Mouse (Mus musculus) cerebellum, adult 2 months (tissue): ENCODE data around the gene Gm21992. TPM values are rescaled to one million over a fixed set of nuclear protein-coding genes. Genes with fewer than 3 reads are reported as not detected.

Source experiments
- DNase-seq, 2 experiments: peaks; one replicate each; pipeline ENCODE4 v3.0.0; 2021
- H3K27ac ChIP-seq: fragments of 200-500 bp; 2 replicates; pipeline ENCODE4 v1.5.1; 2012; ENCODE audit warnings: low read length, control low read depth, inconsistent platforms; ENCODE audit not compliant: insufficient read depth
- H3K27me3 ChIP-seq: fragments of 200-500 bp; 2 replicates; pipeline ENCODE4 v1.6.1; 2012; ENCODE audit warnings: inconsistent platforms, mild to moderate bottlenecking, low read length, moderate library complexity; ENCODE audit not compliant: control insufficient read depth, insufficient read depth
- H3K4me1 ChIP-seq: fragments of 200-500 bp; 2 replicates; pipeline ENCODE4 v1.6.1; 2011; ENCODE audit warnings: low read length; ENCODE audit not compliant: control insufficient read depth, insufficient read depth
- H3K4me3 ChIP-seq: fragments of 200-500 bp; replicated peaks from 2 replicates; pipeline ENCODE3; 2011; ENCODE audit warnings: mild to moderate bottlenecking, low read depth, low read length, control low read depth; ENCODE audit not compliant: insufficient read depth
- CTCF ChIP-seq: fragments of 200-500 bp; IDR thresholded peaks from 2 replicates; pipeline ENCODE4 v1.5.1; 2011; ENCODE audit warnings: low read depth, mild to moderate bottlenecking, control low read depth, low read length, moderate library complexity, borderline replicate concordance; ENCODE audit not compliant: insufficient read depth
- POLR2A ChIP-seq: fragments of 200-500 bp; IDR thresholded peaks from 2 replicates; pipeline ENCODE4 v1.6.1; 2011; ENCODE audit warnings: low read length, control low read depth, borderline replicate concordance; ENCODE audit not compliant: insufficient read depth
- WGBS: fragments of 180-500 bp; shearing (Covaris S2); methylation state at CpG from one replicate; pipeline ENCODE4 v1.1.7; 2018; 5-methylcytosine and 5-hydroxymethylcytosine counted together
- polyA plus RNA-seq: library from polyadenylated mRNA; depleted of rRNA; stranded (reverse); fragments of >200 nt; gene quantifications from 2 replicates; pipeline ENCODE4 v1.2.3, GENCODE M21; 2012

Gene Gm21992
- polyA plus RNA-seq, 1 experiment, result 17.9 TPM

GRCm38 (mm10) chr19:4811909-4812242 is 464 bp upstream of the Gm21992 start:
- no peak for TF ChIP-seq POLR2A
- TF ChIP-seq CTCF, result no peak
- Histone ChIP-seq H3K4me1 (peaks cover 3% of the 10 kb centered on the region; the same call in 1 of the 2 replicates), H3K27ac (peak overlapping the region; percentile 66), H3K4me3 (peak overlapping the region; percentile 77), H3K27me3 (no peaks in the 10 kb centered on the region)
- whole genome bisulfite sequencing, result 1% methylated on average over 12 of the region's 12 CpGs
- no peak for DNase-seq

- Histone ChIP-seq H3K27me3 (no peaks in the 10 kb centered on the region), H3K27ac (peak overlapping the region; percentile 91; the same call in 1 of the 2 replicates), H3K4me1 (peaks cover 3% of the 10 kb centered on the region; the same call in 1 of the 2 replicates), H3K4me3 (peak overlapping the region; percentile 97)
- no peak for DNase-seq
- TF ChIP-seq POLR2A, result no peak
- TF ChIP-seq CTCF, result no peak
- WGBS, result 1% methylated on average over 17 of the region's 17 CpGs
Observed at GRCm38 (mm10) chr19:4810746-4811062, 708 bp downstream of the Gm21992 start.

- Histone ChIP-seq H3K4me1 (peaks cover 3% of the 10 kb centered on the region; the same call in 1 of the 2 replicates), H3K27ac (no peak overlapping the region), H3K4me3 (peak overlapping the region; percentile 97), H3K27me3 (no peaks in the 10 kb centered on the region)
- TF ChIP-seq POLR2A (no peak), CTCF (no peak)
- 0% methylated on average over 14 of the region's 14 CpGs for WGBS
- DNase-seq, result no peak
Observed at GRCm38 (mm10) chr19:4810309-4810708, 1.1 kb downstream of the Gm21992 start.

DNA sequence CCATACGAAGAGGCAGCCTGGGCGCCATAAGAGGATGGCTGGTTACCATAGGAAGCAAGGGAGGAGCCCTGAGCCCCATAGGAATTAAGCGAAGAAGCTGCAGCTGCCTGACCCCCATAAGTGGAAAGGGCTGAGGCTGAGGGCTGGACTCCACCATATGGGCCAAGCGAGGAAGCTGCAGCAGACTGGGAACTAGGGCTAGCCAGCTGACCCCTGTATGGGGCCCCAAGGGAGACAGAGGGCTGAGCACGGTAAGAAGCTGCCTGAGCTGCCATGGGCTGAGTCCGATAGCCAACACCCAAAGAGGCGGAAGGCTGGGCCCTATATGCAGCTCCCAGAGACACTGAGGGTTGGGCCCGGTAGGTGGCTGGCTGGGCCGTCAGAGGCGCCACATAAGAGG is 8.1 kb downstream of the Gm21992 start:
- peaks cover 40% of the 10 kb centered on the region for H3K4me1 ChIP-seq
- peak overlapping the region; percentile 85 for H3K27ac ChIP-seq
- 39% methylated on average over 10 of the region's 10 CpGs for WGBS
- no peak for DNase-seq
- H3K27me3 ChIP-seq, result no peaks in the 10 kb centered on the region
- H3K4me3 ChIP-seq, result no peak overlapping the region
- TF ChIP-seq CTCF (no peak), POLR2A (no peak)

GRCm38 (mm10) chr19:4802691-4803091 is 8.7 kb downstream of the Gm21992 start:
- DNase-seq, result peak; percentile 65 to 70
- Histone ChIP-seq H3K4me3 (no peak overlapping the region), H3K27ac (peak overlapping the region; percentile 85), H3K27me3 (no peaks in the 10 kb centered on the region), H3K4me1 (peaks cover 40% of the 10 kb centered on the region)
- TF ChIP-seq POLR2A (no peak), CTCF (no peak)
- WGBS, result 13% methylated on average over 7 of the region's 7 CpGs

DNA sequence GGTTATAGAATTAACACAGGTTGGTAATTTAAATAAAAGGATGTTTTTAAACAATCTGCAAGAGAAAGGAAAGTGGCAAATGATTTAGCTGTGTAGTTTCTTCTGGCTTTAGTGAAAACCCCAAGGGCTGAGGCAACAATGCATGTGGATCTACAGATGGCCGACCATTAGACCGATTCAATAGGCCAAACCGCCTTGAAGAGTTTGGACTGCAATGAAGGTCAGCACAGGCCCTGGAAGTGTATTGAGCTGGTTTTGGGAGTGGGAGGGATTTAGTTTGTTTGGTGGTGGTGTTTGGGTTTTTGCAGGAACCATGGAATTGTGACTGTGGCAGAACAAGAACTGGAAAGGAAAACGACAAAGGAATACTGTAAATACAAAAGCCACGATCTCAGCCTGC is 12.3 kb downstream of the Gm21992 start:
- no peak overlapping the region for H3K27ac ChIP-seq
- TF ChIP-seq POLR2A (no peak), CTCF (no peak)
- WGBS, result 75% methylated on average over 5 of the region's 5 CpGs
- peaks cover 36% of the 10 kb centered on the region for H3K4me1 ChIP-seq
- no peak overlapping the region for H3K4me3 ChIP-seq
- H3K27me3 ChIP-seq, result no peaks in the 10 kb centered on the region
- DNase-seq, result no peak

- no peak for TF ChIP-seq POLR2A
- TF ChIP-seq CTCF, result no peak
- DNase-seq, result no peak
- 95% methylated on average over 2 of the region's 2 CpGs for WGBS
Observed at GRCm38 (mm10) chr19:4797846-4798245, 13.6 kb downstream of the Gm21992 start.

DNA sequence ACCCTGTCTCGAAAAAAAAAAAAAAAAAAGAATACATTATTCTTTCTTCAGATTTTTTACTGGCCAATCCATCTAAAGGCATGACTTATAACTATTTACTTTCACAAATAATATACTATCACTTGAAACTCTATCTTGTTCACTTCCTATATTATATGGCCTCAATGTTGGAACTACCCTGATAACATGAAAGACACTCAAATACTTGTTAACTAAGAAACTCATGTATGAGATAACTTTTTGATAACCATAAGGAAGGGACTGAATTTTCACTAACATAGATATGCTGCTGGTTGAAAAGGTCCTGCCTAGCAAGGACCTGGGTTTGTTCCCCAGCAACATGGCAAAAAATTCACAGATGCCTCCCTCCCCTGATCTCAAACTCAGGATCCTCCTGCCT is 15.5 kb downstream of the Gm21992 start:
- H3K27ac ChIP-seq, result no peak overlapping the region
- DNase-seq, result no peak
- TF ChIP-seq CTCF, result no peak
- TF ChIP-seq POLR2A, result no peak
- H3K4me3 ChIP-seq, result no peak overlapping the region
- H3K27me3 ChIP-seq, result no peaks in the 10 kb centered on the region
- peaks cover 14% of the 10 kb centered on the region; the same call in 1 of the 2 replicates for H3K4me1 ChIP-seq
- 61% methylated on average over 1 of the region's 1 CpGs for WGBS

More at GRCm38 (mm10) chr19:4797846-4798245, 13.6 kb downstream of the Gm21992 start:
- no peaks in the 10 kb centered on the region for H3K27me3 ChIP-seq
- no peak overlapping the region for H3K4me3 ChIP-seq
- no peak overlapping the region for H3K27ac ChIP-seq
- H3K4me1 ChIP-seq, result peaks cover 24% of the 10 kb centered on the region

DNA sequence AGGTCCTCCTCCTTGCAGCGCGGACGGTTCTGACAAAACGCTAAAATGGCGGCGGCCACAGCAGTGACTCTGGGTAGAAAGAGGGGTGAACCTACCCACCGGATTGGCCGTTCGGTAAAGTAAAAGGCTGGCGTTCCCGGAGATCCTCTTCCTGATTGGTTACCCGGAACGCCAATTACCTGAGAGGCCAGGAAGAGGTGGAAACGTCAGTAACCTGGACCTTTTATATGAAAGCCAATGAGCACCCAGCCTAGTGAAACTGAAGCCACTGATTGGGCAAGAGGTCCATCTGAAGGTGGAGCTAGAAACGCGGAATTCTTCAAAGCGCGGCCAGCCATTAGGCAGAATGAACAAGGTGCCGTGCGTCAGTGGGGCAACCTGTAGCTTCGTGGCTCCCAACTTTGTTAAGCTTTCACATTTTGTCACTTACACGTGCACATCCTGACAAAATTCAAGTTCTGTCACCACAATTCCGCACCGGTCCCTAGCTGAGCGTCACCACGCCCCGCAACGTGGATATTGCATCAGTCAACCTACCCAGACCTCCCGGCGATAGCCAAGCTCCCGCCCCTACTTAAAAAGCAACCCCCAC is 17.5 kb downstream of the Gm21992 start, which contains the start of gene Rbm4:
Rbm4 (minus strand) TSS at position 71 of the 592 bp plus-strand sequence.
- peak within 1 kb of the TSS; percentile 79 for H3K4me3 ChIP-seq
- H3K27ac ChIP-seq, result no peak within 1 kb of the TSS
- TF ChIP-seq POLR2A (peak; percentile 79; the same call in 1 of the 2 replicates), CTCF (no peak)
- H3K4me1 ChIP-seq, result peaks cover 10% of the 10 kb centered on the region; the same call in 1 of the 2 replicates
- no peaks in the 10 kb centered on the region for H3K27me3 ChIP-seq
- under 1% methylated on average over 31 of the region's 31 CpGs for whole genome bisulfite sequencing
- peak; percentile 98 to 100 for DNase-seq
